Mouse (Mus musculus) intestine, embryonic 15.5 days (tissue): ENCODE data around the gene App. TPM values are rescaled to one million over a fixed set of nuclear protein-coding genes. Genes with fewer than 3 reads are reported as not detected.
A peak's percentile ranks its signal among the peaks of the same experiment; 100 is the strongest.

ENCODE experiments used
- ATAC-seq: fragments of 200-750 bp; cut with Nextera tagmentation; 2 replicates; pipeline ENCODE4 v1.8.0; 2017; ENCODE audit warnings: moderate TSS enrichment, moderate library complexity
- H3K27ac ChIP-seq: fragments of 300-500 bp; sonication (generic); 2 replicates; pipeline ENCODE4 v1.5.1; 2015; ENCODE audit warnings: mild to moderate bottlenecking, inconsistent platforms
- H3K27me3 ChIP-seq: fragments of 300-500 bp; sonication (generic); replicated peaks from 2 replicates; pipeline ENCODE4 v1.6.1; 2015; ENCODE audit warnings: inconsistent platforms
- H3K36me3 ChIP-seq: fragments of 300-500 bp; sonication (generic); 2 replicates; pipeline ENCODE4 v1.6.1; 2015; ENCODE audit warnings: inconsistent platforms
- H3K4me1 ChIP-seq: fragments of 300-500 bp; sonication (generic); replicated peaks from 2 replicates; pipeline ENCODE4 v1.6.1; 2015; ENCODE audit warnings: inconsistent platforms
- H3K4me2 ChIP-seq: fragments of 300-500 bp; sonication (generic); replicated peaks from 2 replicates; pipeline ENCODE4 v1.6.1; 2015; ENCODE audit warnings: mild to moderate bottlenecking, inconsistent platforms
- H3K4me3 ChIP-seq: fragments of 300-500 bp; sonication (generic); replicated peaks from 2 replicates; pipeline ENCODE4 v1.5.1; 2015; ENCODE audit warnings: inconsistent platforms
- H3K9ac ChIP-seq: fragments of 300-500 bp; sonication (generic); 2 replicates; pipeline ENCODE4 v1.6.1; 2015; ENCODE audit warnings: inconsistent platforms
- H3K9me3 ChIP-seq: fragments of 300-500 bp; sonication (generic); 2 replicates; pipeline ENCODE4 v1.6.1; 2016; ENCODE audit warnings: inconsistent platforms
- WGBS: fragments of 180-500 bp; shearing (Covaris S2); methylation state at CpG from one replicate; pipeline ENCODE4 v1.1.7; 2015; 5-methylcytosine and 5-hydroxymethylcytosine counted together
- polyA plus RNA-seq: library from polyadenylated mRNA; unstranded; fragments of >200 nt; fragmentation: Nextera tagmentation; extraction: Ambion mirVana; gene quantifications from 2 replicates; pipeline ENCODE4 v1.2.1, GENCODE M21; 2015

Gene App
- polyA plus RNA-seq, 1 experiment from 2014 or later = 147 TPM

- Histone ChIP-seq H3K9me3 (no peaks in the 10 kb centered on the region), H3K4me1 (0 out of 2 replicates have a peak, but pooled peaks cover 4% of the 10 kb centered on the region), H3K4me2 (no peak overlapping the region), H3K9ac (no peak overlapping the region), H3K36me3 (no peaks in the 10 kb centered on the region), H3K27me3 (no peaks in the 10 kb centered on the region), H3K27ac (no peak overlapping the region), H3K4me3 (no peak overlapping the region)
- 68% methylated on average over 1 of the region's 1 CpGs for WGBS
- ATAC-seq = peak; percentile 66
Observed at GRCm38 (mm10) chr16:85092183-85092582, 81.4 kb downstream of the App start.

- no peak for ATAC-seq
- H3K4me2 ChIP-seq = no peak overlapping the region
- WGBS = 58% methylated on average over 14 of the region's 14 CpGs
- H3K27ac ChIP-seq = no peak overlapping the region
- no peaks in the 10 kb centered on the region for H3K36me3 ChIP-seq
- H3K27me3 ChIP-seq = no peaks in the 10 kb centered on the region
- H3K4me3 ChIP-seq = no peak overlapping the region
- H3K9ac ChIP-seq = no peak overlapping the region
- H3K4me1 ChIP-seq = 0 out of 2 replicates have a peak, but pooled peaks cover 4% of the 10 kb centered on the region
- H3K9me3 ChIP-seq = no peaks in the 10 kb centered on the region
Observed at GRCm38 (mm10) chr16:85090992-85091391, 82.6 kb downstream of the App start.

- Histone ChIP-seq H3K9ac (no peak overlapping the region), H3K4me2 (no peak overlapping the region), H3K4me3 (no peak overlapping the region), H3K4me1 (0 out of 2 replicates have a peak, but pooled peaks cover 4% of the 10 kb centered on the region), H3K27me3 (no peaks in the 10 kb centered on the region), H3K9me3 (no peaks in the 10 kb centered on the region), H3K36me3 (no peaks in the 10 kb centered on the region), H3K27ac (no peak overlapping the region)
- ATAC-seq = no peak
- WGBS = 61% methylated on average over 10 of the region's 10 CpGs
Observed at GRCm38 (mm10) chr16:85088126-85088525, 85.4 kb downstream of the App start.

GRCm38 (mm10) chr16:85086303-85086702, 87.3 kb downstream of the App start:
- Histone ChIP-seq H3K4me2 (no peak overlapping the region), H3K9ac (no peak overlapping the region), H3K9me3 (no peaks in the 10 kb centered on the region), H3K4me1 (0 out of 2 replicates have a peak, but pooled peaks cover 2% of the 10 kb centered on the region), H3K36me3 (no peaks in the 10 kb centered on the region), H3K4me3 (no peak overlapping the region), H3K27ac (no peak overlapping the region), H3K27me3 (no peaks in the 10 kb centered on the region)
- 87% methylated on average over 14 of the region's 14 CpGs for WGBS
- no peak for ATAC-seq

GRCm38 (mm10) chr16:85085902-85086301, 87.7 kb downstream of the App start:
- H3K36me3 ChIP-seq = no peaks in the 10 kb centered on the region
- no peak overlapping the region for H3K27ac ChIP-seq
- 74% methylated on average over 6 of the region's 6 CpGs for WGBS

GRCm38 (mm10) chr16:85084152-85084551, 89.4 kb downstream of the App start:
- ATAC-seq = no peak
- no peak overlapping the region for H3K4me3 ChIP-seq

More at GRCm38 (mm10) chr16:85085902-85086301, 87.7 kb downstream of the App start:
- H3K27me3 ChIP-seq = no peaks in the 10 kb centered on the region
- H3K4me1 ChIP-seq = no peaks in the 10 kb centered on the region
- no peak for ATAC-seq
- H3K9ac ChIP-seq = no peak overlapping the region
- no peaks in the 10 kb centered on the region for H3K9me3 ChIP-seq
- H3K4me2 ChIP-seq = no peak overlapping the region
- no peak overlapping the region for H3K4me3 ChIP-seq

GRCm38 (mm10) chr16:85075330-85075729, 98.2 kb downstream of the App start:
- Histone ChIP-seq H3K9me3 (no peaks in the 10 kb centered on the region), H3K27me3 (no peaks in the 10 kb centered on the region), H3K27ac (no peak overlapping the region), H3K9ac (no peak overlapping the region), H3K4me3 (no peak overlapping the region), H3K4me2 (no peak overlapping the region), H3K36me3 (peaks cover 5% of the 10 kb centered on the region; the same call in 1 of the 2 replicates), H3K4me1 (no peaks in the 10 kb centered on the region)
- 42% methylated on average over 2 of the region's 2 CpGs for WGBS
- ATAC-seq = 0 out of 2 replicates have a peak, but pooled peaks have one; percentile 36

More at GRCm38 (mm10) chr16:85084152-85084551, 89.4 kb downstream of the App start:
- no peak overlapping the region for H3K27ac ChIP-seq
- peaks cover 5% of the 10 kb centered on the region; the same call in 1 of the 2 replicates for H3K36me3 ChIP-seq
- WGBS = 89% methylated on average over 1 of the region's 1 CpGs
- no peak overlapping the region for H3K9ac ChIP-seq
- H3K4me1 ChIP-seq = no peaks in the 10 kb centered on the region
- no peak overlapping the region for H3K4me2 ChIP-seq
- H3K9me3 ChIP-seq = no peaks in the 10 kb centered on the region
- no peaks in the 10 kb centered on the region for H3K27me3 ChIP-seq

GRCm38 (mm10) chr16:85074889-85075288, 98.7 kb downstream of the App start:
- no peaks in the 10 kb centered on the region for H3K27me3 ChIP-seq
- WGBS = 54% methylated on average over 6 of the region's 6 CpGs
- H3K36me3 ChIP-seq = peaks cover 4% of the 10 kb centered on the region; the same call in 1 of the 2 replicates
- H3K4me2 ChIP-seq = no peak overlapping the region
- no peaks in the 10 kb centered on the region for H3K9me3 ChIP-seq
- no peak overlapping the region for H3K27ac ChIP-seq
- H3K4me3 ChIP-seq = no peak overlapping the region
- H3K9ac ChIP-seq = no peak overlapping the region
- H3K4me1 ChIP-seq = no peaks in the 10 kb centered on the region
- ATAC-seq = no peak

- H3K4me1 ChIP-seq = no peaks in the 10 kb centered on the region
- no peaks in the 10 kb centered on the region for H3K9me3 ChIP-seq
- H3K9ac ChIP-seq = no peak overlapping the region
- no peaks in the 10 kb centered on the region for H3K36me3 ChIP-seq
- H3K27ac ChIP-seq = no peak overlapping the region
- ATAC-seq = no peak
- H3K4me3 ChIP-seq = no peak overlapping the region
- 93% methylated on average over 12 of the region's 12 CpGs for WGBS
- no peak overlapping the region for H3K4me2 ChIP-seq
- no peaks in the 10 kb centered on the region for H3K27me3 ChIP-seq
Observed at GRCm38 (mm10) chr16:85072624-85073023, 100.9 kb downstream of the App start.

GRCm38 (mm10) chr16:85071791-85072190, 101.8 kb downstream of the App start:
- Histone ChIP-seq H3K27me3 (no peaks in the 10 kb centered on the region), H3K4me3 (no peak overlapping the region), H3K4me2 (no peak overlapping the region), H3K27ac (no peak overlapping the region), H3K9me3 (no peaks in the 10 kb centered on the region), H3K4me1 (no peaks in the 10 kb centered on the region), H3K36me3 (no peaks in the 10 kb centered on the region), H3K9ac (no peak overlapping the region)
- WGBS = 92% methylated on average over 12 of the region's 12 CpGs
- no peak for ATAC-seq

- Histone ChIP-seq H3K27me3 (no peaks in the 10 kb centered on the region), H3K9ac (no peak overlapping the region), H3K4me1 (no peaks in the 10 kb centered on the region), H3K4me2 (no peak overlapping the region), H3K27ac (no peak overlapping the region), H3K9me3 (no peaks in the 10 kb centered on the region), H3K36me3 (no peaks in the 10 kb centered on the region), H3K4me3 (no peak overlapping the region)
- WGBS = 93% methylated on average over 1 of the region's 1 CpGs
- ATAC-seq = no peak
Observed at GRCm38 (mm10) chr16:85071248-85071647, 102.3 kb downstream of the App start.

GRCm38 (mm10) chr16:85067254-85067893, 106.2 kb downstream of the App start:
- WGBS = 81% methylated on average over 13 of the region's 13 CpGs
- no peak for ATAC-seq

GRCm38 (mm10) chr16:85066227-85066626, 107.3 kb downstream of the App start:
- Histone ChIP-seq H3K4me1 (no peaks in the 10 kb centered on the region), H3K9me3 (no peaks in the 10 kb centered on the region), H3K9ac (no peak overlapping the region), H3K27ac (no peak overlapping the region), H3K4me2 (no peak overlapping the region), H3K4me3 (no peak overlapping the region), H3K27me3 (no peaks in the 10 kb centered on the region), H3K36me3 (no peaks in the 10 kb centered on the region)
- WGBS = 70% methylated on average over 11 of the region's 11 CpGs
- ATAC-seq = no peak

More at GRCm38 (mm10) chr16:85067254-85067893, 106.2 kb downstream of the App start:
- Histone ChIP-seq H3K9me3 (no peaks in the 10 kb centered on the region), H3K4me2 (no peak overlapping the region), H3K4me1 (no peaks in the 10 kb centered on the region), H3K36me3 (no peaks in the 10 kb centered on the region), H3K27ac (no peak overlapping the region), H3K27me3 (no peaks in the 10 kb centered on the region), H3K9ac (no peak overlapping the region), H3K4me3 (no peak overlapping the region)
